Mouse (Mus musculus): ENCODE data around the gene Zfhx3. TPM values are rescaled to one million over a fixed set of nuclear protein-coding genes. Genes with fewer than 3 reads are reported as not detected.

The Zfhx3 gene
- polyA plus RNA-seq, 1 experiment from 2014 or later = 27.5 TPM

DNA sequence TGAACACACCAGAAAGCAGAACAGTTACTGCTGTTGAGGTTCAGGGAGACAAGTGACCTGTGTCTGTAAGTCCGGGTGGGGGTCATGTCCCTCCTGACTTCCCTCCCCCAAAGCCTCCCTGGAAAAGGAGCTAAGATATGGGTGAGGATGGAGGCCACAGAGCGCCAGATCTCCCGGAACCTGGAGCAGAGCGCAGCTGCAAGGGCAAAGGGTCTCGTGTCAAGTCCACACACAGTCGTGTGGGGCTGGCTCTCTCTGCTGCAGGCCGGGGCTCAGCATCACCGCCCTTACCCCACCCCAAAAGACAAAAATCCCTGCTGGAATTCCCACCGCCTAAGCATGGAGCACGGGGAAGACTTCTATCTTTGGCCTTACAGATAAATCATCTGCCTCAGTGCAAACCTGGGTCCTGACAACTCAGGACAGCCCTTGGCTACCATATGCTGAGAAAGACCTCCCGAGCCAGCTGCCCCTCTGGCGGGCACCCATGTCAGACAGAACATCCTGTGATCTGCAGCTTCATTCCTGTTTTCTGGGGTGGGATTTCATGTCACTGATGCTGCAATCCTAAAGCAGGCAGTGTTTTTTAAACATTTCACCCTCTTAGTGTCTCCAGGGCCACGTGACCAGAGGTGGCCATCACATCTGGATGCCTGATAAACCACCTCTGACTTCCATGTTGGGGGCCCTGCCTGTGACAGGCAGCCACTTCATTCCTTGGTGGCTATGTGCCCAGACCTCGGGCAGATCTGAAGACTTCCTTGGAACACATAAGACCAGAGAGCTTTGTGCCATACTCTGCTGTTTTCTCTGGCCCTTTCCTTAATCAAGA lies 926.0 kb downstream of the Zfhx3 start:
- Histone ChIP-seq H3K27ac (replicated peaks; ENCODE audit: low read depth, low read length) (no peak overlapping the region), H3K9ac (replicated peaks; ENCODE audit: low read length) (no peak overlapping the region), H3K4me2 (ENCODE audit: low read depth, low read length) (no peak overlapping the region), H3K36me3 (replicated peaks; ENCODE audit: control insufficient read depth, insufficient read depth, low read depth, low read length) (no peaks in the 10 kb centered on the region), H3K4me1 (ENCODE audit: control insufficient read depth, insufficient read depth, low read length) (no peaks in the 10 kb centered on the region), H3K9me3 (replicated peaks; ENCODE audit: control insufficient read depth, low read length) (no peaks in the 10 kb centered on the region), H3K27me3 (ENCODE audit: control insufficient read depth, insufficient read depth, low read length) (no peaks in the 10 kb centered on the region), H3K4me3 (ENCODE audit: low read depth, low read length) (no peak overlapping the region)
- WGBS = 80% methylated on average over 14 of the region's 14 CpGs
- DNase-seq (ENCODE audit: low spot score) (no peak), ATAC-seq (replicated peaks; ENCODE audit: insufficient number of reproducible peaks, low FRiP score, low TSS enrichment, low read depth) (no peak)

GRCm38 (mm10) chr8:108869420-108869819 lies 927.0 kb downstream of the Zfhx3 start:
- H3K4me1 ChIP-seq (ENCODE audit: control insufficient read depth, insufficient read depth, low read length) = no peaks in the 10 kb centered on the region
- H3K4me2 ChIP-seq (ENCODE audit: low read depth, low read length) = no peak overlapping the region
- no peak overlapping the region for H3K27ac ChIP-seq (replicated peaks; ENCODE audit: low read depth, low read length)
- WGBS = 80% methylated on average over 3 of the region's 3 CpGs
- DNase-seq (ENCODE audit: low spot score) (no peak), ATAC-seq (replicated peaks; ENCODE audit: insufficient number of reproducible peaks, low FRiP score, low TSS enrichment, low read depth) (no peak)
- no peak overlapping the region for H3K4me3 ChIP-seq (ENCODE audit: low read depth, low read length)
- no peak overlapping the region for H3K9ac ChIP-seq (replicated peaks; ENCODE audit: low read length)
- no peaks in the 10 kb centered on the region for H3K27me3 ChIP-seq (ENCODE audit: control insufficient read depth, insufficient read depth, low read length)
- no peaks in the 10 kb centered on the region for H3K9me3 ChIP-seq (replicated peaks; ENCODE audit: control insufficient read depth, low read length)
- peaks cover 3% of the 10 kb centered on the region for H3K36me3 ChIP-seq (replicated peaks; ENCODE audit: control insufficient read depth, insufficient read depth, low read depth, low read length)

DNA sequence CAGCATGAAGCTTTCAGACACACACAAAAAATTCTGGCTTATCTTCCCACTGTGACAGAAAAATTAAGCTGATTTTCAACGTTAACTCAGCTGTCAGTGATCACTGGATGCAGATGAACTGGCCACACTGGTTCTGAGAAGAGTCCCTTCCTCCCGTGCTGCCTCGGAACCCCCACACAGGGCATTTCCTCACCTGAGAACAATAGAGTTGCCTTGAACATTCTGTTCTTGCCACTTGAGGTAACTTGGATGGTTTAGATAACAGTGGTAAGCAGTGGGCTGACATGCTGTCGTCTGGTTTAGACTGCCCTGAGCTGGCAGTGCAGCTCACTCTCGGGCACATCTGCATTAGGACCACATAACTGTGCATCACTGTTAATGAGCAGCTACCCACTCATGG lies 927.5 kb downstream of the Zfhx3 start:
- DNase-seq (ENCODE audit: low spot score) = no peak
- no peak for ATAC-seq (replicated peaks; ENCODE audit: insufficient number of reproducible peaks, low FRiP score, low TSS enrichment, low read depth)
- peaks cover 3% of the 10 kb centered on the region for H3K36me3 ChIP-seq (replicated peaks; ENCODE audit: control insufficient read depth, insufficient read depth, low read depth, low read length)
- no peaks in the 10 kb centered on the region for H3K9me3 ChIP-seq (replicated peaks; ENCODE audit: control insufficient read depth, low read length)
- no peak overlapping the region for H3K4me3 ChIP-seq (ENCODE audit: low read depth, low read length)
- no peak overlapping the region for H3K27ac ChIP-seq (replicated peaks; ENCODE audit: low read depth, low read length)
- H3K9ac ChIP-seq (replicated peaks; ENCODE audit: low read length) = no peak overlapping the region
- H3K4me1 ChIP-seq (ENCODE audit: control insufficient read depth, insufficient read depth, low read length) = no peaks in the 10 kb centered on the region
- WGBS = 79% methylated on average over 5 of the region's 5 CpGs
- H3K27me3 ChIP-seq (ENCODE audit: control insufficient read depth, insufficient read depth, low read length) = no peaks in the 10 kb centered on the region
- no peak overlapping the region for H3K4me2 ChIP-seq (ENCODE audit: low read depth, low read length)

DNA sequence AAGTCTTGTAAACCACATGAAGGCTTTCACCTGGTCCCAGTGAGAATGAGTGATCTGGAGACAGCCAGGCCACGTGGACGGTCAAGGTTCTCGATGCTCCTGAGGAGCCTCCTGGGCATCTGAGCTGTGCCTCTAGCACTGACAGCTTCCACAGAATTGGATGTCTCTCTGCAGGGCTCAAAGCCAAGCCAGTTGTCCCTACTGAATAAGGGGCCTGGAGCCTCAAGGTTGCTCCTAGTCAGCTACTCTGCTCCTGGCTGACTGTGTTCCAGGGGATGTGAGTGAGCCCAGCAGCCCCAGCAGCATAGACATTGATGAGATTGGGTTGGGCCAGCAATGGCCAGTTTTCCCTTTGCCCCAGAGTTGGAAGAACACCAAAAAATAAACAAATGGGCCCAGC lies 927.9 kb downstream of the Zfhx3 start:
- Histone ChIP-seq H3K9ac (replicated peaks; ENCODE audit: low read length) (no peak overlapping the region), H3K27ac (replicated peaks; ENCODE audit: low read depth, low read length) (no peak overlapping the region), H3K27me3 (ENCODE audit: control insufficient read depth, insufficient read depth, low read length) (no peaks in the 10 kb centered on the region), H3K4me2 (ENCODE audit: low read depth, low read length) (no peak overlapping the region), H3K4me1 (ENCODE audit: control insufficient read depth, insufficient read depth, low read length) (no peaks in the 10 kb centered on the region), H3K36me3 (replicated peaks; ENCODE audit: control insufficient read depth, insufficient read depth, low read depth, low read length) (peaks cover 3% of the 10 kb centered on the region), H3K9me3 (replicated peaks; ENCODE audit: control insufficient read depth, low read length) (no peaks in the 10 kb centered on the region), H3K4me3 (ENCODE audit: low read depth, low read length) (no peak overlapping the region)
- ATAC-seq (replicated peaks; ENCODE audit: insufficient number of reproducible peaks, low FRiP score, low TSS enrichment, low read depth) = no peak
- WGBS = 100% methylated on average over 3 of the region's 3 CpGs
- no peak for DNase-seq (ENCODE audit: low spot score)

DNA sequence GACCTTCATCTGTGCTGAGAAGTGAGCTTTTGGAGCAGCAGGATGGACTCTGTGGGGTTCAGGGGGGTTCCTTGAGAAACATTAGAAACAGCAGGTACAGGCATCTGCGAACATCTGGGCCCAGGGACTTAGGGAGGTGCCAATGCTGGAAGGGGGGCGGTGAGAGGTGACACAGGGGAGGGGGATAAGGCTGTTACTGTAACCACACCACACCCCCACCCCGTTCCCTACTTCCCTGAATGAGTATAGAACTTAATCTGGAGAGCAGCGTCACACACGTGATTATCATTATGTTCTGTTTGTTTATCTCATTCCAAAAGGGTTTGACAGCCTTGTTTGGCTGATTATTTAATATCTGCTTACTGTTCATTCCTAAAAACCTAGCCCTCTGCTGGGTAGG lies 933.3 kb downstream of the Zfhx3 start:
- 91% methylated on average over 5 of the region's 5 CpGs for WGBS
- Histone ChIP-seq H3K27me3 (ENCODE audit: control insufficient read depth, insufficient read depth, low read length) (no peaks in the 10 kb centered on the region), H3K4me3 (ENCODE audit: low read depth, low read length) (no peak overlapping the region), H3K4me2 (ENCODE audit: low read depth, low read length) (no peak overlapping the region), H3K36me3 (replicated peaks; ENCODE audit: control insufficient read depth, insufficient read depth, low read depth, low read length) (peaks cover 3% of the 10 kb centered on the region), H3K9ac (replicated peaks; ENCODE audit: low read length) (no peak overlapping the region), H3K9me3 (replicated peaks; ENCODE audit: control insufficient read depth, low read length) (no peaks in the 10 kb centered on the region), H3K27ac (replicated peaks; ENCODE audit: low read depth, low read length) (no peak overlapping the region), H3K4me1 (ENCODE audit: control insufficient read depth, insufficient read depth, low read length) (no peaks in the 10 kb centered on the region)
- ATAC-seq (replicated peaks; ENCODE audit: insufficient number of reproducible peaks, low FRiP score, low TSS enrichment, low read depth) = no peak
- DNase-seq (ENCODE audit: low spot score) = no peak

- H3K9ac ChIP-seq (replicated peaks; ENCODE audit: low read length) = no peak overlapping the region
- H3K9me3 ChIP-seq (replicated peaks; ENCODE audit: control insufficient read depth, low read length) = no peaks in the 10 kb centered on the region
- H3K4me2 ChIP-seq (ENCODE audit: low read depth, low read length) = no peak overlapping the region
- no peak overlapping the region for H3K4me3 ChIP-seq (ENCODE audit: low read depth, low read length)
- no peaks in the 10 kb centered on the region for H3K27me3 ChIP-seq (ENCODE audit: control insufficient read depth, insufficient read depth, low read length)
- DNase-seq (ENCODE audit: low spot score) (no peak), ATAC-seq (replicated peaks; ENCODE audit: insufficient number of reproducible peaks, low FRiP score, low TSS enrichment, low read depth) (no peak)
- H3K36me3 ChIP-seq (replicated peaks; ENCODE audit: control insufficient read depth, insufficient read depth, low read depth, low read length) = no peaks in the 10 kb centered on the region
- no peak overlapping the region for H3K27ac ChIP-seq (replicated peaks; ENCODE audit: low read depth, low read length)
- H3K4me1 ChIP-seq (ENCODE audit: control insufficient read depth, insufficient read depth, low read length) = no peaks in the 10 kb centered on the region
- WGBS = 87% methylated on average over 6 of the region's 6 CpGs
Observed at GRCm38 (mm10) chr8:108880101-108880500, 937.7 kb downstream of the Zfhx3 start.

DNA sequence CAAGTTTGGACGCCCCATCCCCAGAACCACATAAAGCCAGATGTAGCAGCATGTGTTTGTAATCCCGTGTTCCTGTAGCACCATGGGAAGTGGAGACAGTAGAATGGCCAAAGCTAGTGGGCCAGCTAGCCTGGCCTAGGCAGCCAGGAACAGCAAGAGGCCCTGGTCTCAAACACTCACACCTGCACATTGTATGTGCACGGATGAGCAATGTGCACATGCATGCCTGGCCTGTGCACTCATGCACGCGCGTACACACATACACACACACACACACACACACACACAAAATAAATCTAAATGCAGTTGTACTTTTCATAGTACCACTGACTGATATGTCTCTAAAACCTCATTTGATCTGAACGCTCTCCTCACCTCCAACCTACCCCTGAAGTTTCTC lies 938.9 kb downstream of the Zfhx3 start:
- Histone ChIP-seq H3K4me3 (ENCODE audit: low read depth, low read length) (no peak overlapping the region), H3K4me2 (ENCODE audit: low read depth, low read length) (no peak overlapping the region), H3K27ac (replicated peaks; ENCODE audit: low read depth, low read length) (no peak overlapping the region), H3K27me3 (ENCODE audit: control insufficient read depth, insufficient read depth, low read length) (no peaks in the 10 kb centered on the region), H3K36me3 (replicated peaks; ENCODE audit: control insufficient read depth, insufficient read depth, low read depth, low read length) (no peaks in the 10 kb centered on the region), H3K9ac (replicated peaks; ENCODE audit: low read length) (no peak overlapping the region), H3K9me3 (replicated peaks; ENCODE audit: control insufficient read depth, low read length) (no peaks in the 10 kb centered on the region), H3K4me1 (ENCODE audit: control insufficient read depth, insufficient read depth, low read length) (no peaks in the 10 kb centered on the region)
- DNase-seq (ENCODE audit: low spot score) (no peak), ATAC-seq (replicated peaks; ENCODE audit: insufficient number of reproducible peaks, low FRiP score, low TSS enrichment, low read depth) (no peak)
- 88% methylated on average over 7 of the region's 7 CpGs for WGBS

GRCm38 (mm10) chr8:108882073-108882472 lies 939.6 kb downstream of the Zfhx3 start:
- H3K9ac ChIP-seq (replicated peaks; ENCODE audit: low read length) = no peak overlapping the region
- ATAC-seq (replicated peaks; ENCODE audit: insufficient number of reproducible peaks, low FRiP score, low TSS enrichment, low read depth) (no peak), DNase-seq (ENCODE audit: low spot score) (no peak)
- peaks cover 3% of the 10 kb centered on the region for H3K4me1 ChIP-seq (ENCODE audit: control insufficient read depth, insufficient read depth, low read length)
- no peaks in the 10 kb centered on the region for H3K27me3 ChIP-seq (ENCODE audit: control insufficient read depth, insufficient read depth, low read length)
- H3K27ac ChIP-seq (replicated peaks; ENCODE audit: low read depth, low read length) = no peak overlapping the region
- WGBS = 74% methylated on average over 9 of the region's 9 CpGs
- H3K9me3 ChIP-seq (replicated peaks; ENCODE audit: control insufficient read depth, low read length) = no peaks in the 10 kb centered on the region
- H3K4me3 ChIP-seq (ENCODE audit: low read depth, low read length) = no peak overlapping the region
- H3K36me3 ChIP-seq (replicated peaks; ENCODE audit: control insufficient read depth, insufficient read depth, low read depth, low read length) = no peaks in the 10 kb centered on the region
- H3K4me2 ChIP-seq (ENCODE audit: low read depth, low read length) = no peak overlapping the region

All from embryonic facial prominence, embryonic 11.5 days (tissue).